Mouse (Mus musculus) lung, adult 18-20 months (tissue): Measurements from ENCODE around the gene Magi2.
"Not testable (repeated sequence)": the region's sequence is repeated elsewhere in the genome, so short reads cannot be mapped to it uniquely, and the experiment has no call there.

Experiments used
- DNase-seq, 2 experiments: peaks; one replicate each; pipeline ENCODE4 v3.0.0; 2022; ENCODE audit warnings: mixed read lengths in 2 of 2

Magi2 gene

DNA sequence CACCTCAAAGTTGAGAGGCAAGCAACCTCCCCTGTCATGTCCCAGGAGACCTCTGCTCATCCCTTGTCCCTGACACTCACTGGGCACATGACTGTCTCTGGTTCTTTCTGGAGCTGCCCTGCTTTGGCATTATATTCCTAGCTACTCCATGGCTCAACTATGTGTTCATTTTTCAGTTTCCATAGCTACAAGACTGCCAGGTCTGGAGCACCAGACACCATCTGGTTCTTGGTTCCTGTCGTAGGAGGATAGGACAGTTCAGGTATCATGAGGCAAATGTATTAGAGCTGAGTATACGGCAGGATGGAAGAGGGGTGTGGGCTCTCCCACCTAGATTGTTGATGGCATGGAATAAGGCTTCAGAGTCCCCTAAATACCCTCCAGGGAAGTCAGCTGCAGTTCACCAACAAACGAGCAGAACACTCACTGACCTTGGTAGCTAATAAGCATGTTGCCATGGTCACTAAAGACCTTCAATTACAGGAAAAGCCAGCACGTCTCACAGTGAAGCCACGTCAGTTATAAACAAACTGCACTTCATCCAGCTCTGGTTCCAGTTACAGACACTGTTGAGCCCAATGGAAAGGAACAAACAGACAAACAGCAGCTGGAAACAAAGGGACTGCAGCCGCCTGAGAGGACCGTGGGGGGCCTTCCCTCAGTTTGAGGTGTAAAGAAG is 1449.5 kb downstream of the Magi2 start:
- no peak for DNase-seq

GRCm38 (mm10) chr5:20677246-20677645 is 1450.4 kb downstream of the Magi2 start:
- no peak for DNase-seq

GRCm38 (mm10) chr5:20678573-20678972 is 1451.7 kb downstream of the Magi2 start:
- no peak for DNase-seq

DNA sequence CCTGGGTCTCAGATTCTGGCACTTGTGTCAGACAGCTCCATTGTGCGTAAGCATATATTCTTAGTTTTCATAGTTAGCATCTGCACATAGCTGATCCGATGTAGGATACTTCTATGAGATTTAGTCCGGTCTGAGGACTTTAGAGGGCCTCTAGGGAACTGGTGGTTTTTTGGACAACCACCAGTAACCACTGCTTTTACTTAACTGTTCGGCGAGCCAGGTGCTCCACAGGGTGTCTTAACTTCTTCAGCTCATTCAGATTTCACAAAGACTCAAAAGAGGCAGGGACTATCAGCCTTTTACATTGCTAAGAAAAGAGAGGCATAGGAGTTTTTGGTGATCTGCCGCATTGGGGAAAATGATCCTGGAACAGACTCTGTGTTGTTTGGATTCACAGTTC is 1453.1 kb downstream of the Magi2 start:
- DNase-seq: no peak

GRCm38 (mm10) chr5:20680833-20681530 is 1454.1 kb downstream of the Magi2 start:
- DNase-seq: peak in 1 of 2 experiments; percentile 9

DNA sequence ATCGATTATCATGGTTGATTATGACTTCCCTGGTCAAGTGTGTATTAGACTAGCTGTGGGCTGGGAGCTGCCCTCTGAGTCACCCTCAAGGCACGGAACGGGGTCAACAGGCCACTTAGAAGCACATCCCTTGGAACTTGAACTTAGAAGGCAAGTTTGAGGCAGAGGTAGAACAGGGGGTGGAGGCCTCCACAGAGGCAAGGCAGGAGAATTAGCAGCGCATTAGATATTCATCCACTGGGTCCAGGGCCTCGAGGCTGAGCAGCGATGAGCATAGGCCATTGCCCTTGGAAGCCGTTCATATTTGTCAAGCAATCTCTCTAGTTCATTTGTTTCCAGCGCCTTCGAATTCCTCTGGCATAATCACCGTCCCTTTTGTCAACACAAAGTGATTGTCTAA is 1454.8 kb downstream of the Magi2 start:
- no peak for DNase-seq

- DNase-seq: no peak
Observed at GRCm38 (mm10) chr5:20682208-20682607, 1455.4 kb downstream of the Magi2 start.

DNA sequence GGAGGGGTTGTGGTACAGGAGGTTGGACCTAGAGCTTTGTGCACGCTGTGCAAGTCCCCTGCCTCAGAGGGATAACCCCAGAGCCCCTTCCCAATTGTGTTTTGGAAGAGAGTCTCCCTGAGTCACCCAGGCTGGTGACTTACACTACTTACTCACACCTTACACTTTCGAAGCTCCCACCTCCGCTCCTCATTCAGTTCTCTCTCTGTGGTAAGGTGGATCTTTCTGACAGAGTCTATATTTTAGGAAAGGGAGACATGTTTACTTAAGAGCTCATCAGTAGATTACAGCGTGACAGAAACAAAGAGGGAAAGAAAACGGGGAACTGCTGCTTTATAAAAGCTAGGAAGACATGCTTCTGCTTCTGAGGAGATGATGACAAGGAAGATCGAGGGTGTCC is 1457.3 kb downstream of the Magi2 start:
- DNase-seq: no peak

DNA sequence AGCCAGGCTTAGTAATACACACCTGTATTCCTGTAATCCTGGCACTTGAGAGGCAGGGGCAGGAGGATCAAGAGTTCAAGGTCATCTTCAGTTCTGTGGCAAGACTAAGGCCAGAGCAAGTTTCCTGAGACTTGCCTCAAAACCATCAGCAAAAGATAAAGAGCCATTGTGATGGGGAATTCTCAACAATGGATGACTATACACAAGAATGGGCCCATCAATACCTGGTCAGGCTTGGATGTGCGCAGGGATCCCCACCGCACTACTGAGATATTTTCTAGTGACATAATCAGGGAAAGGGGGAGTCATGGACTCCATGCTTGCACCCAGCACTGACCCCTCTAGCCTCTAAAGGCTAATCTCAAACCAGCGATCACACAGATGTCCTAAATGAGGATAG is 1465.4 kb downstream of the Magi2 start:
- DNase-seq: no peak

- no peak for DNase-seq
Observed at GRCm38 (mm10) chr5:20699116-20699515, 1472.3 kb downstream of the Magi2 start.

GRCm38 (mm10) chr5:20701483-20702421 is 1474.9 kb downstream of the Magi2 start:
- peak; percentile 91 to 92 for DNase-seq

DNA sequence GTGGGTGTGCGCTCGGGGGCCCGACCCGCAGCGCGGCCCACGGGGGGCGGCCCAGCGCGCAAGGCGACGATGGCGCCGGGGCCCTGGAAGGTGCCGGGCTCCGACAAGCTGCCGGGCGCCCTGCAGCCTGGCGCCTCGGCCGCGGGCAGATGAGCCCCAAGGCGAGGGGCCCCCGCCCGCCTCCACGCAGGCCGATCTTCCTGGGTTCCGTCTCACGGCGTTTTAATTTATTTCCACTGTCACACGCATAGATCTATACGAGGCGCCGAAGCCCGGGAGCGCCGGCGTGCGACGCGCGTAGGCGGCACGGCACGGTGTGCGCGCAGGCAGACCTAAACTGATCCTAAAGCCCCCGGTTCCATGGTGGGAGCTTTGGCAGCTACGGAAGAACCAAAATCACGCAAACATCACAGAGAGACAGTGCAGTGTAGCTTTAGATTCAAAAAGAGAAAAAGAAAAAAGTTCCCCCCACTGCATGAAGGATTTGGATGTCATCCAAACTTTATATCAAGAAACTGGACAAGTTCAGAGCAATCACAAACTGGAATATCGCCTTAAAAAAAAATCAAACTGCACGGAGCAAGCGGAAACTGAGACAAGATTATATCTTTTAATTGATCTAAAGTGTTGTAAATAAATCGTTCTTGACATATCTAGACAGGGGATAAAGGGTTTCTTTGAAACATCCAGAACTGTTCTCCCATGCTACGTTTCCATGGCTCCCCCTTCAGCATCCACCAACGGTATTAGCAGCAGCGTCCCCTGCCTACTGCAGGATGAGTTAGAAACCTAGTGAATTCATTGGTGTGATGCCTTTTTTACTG is 1475.9 kb downstream of the Magi2 start:
- DNase-seq: peak; percentile 6 to 17

DNA sequence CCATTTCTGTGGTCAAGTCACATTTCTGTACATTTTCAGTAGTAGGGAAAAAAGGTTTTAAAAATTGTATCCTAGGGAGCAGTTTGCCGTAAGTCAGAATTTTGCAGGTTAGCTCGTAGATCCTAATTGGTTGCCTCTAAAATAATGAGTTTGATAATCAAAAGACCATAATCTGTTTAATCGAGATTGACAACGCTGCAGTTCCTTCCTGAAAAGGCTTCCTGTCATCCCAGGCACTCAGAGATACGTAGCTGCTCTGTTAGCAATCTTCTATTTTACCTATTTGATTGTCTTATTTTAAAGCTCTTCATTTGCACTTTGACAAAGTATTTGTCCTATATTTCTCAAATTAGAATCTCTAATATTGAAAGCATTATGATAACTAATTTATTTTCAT is 1476.5 kb downstream of the Magi2 start:
- DNase-seq: no peak

- DNase-seq: no peak
Observed at GRCm38 (mm10) chr5:20703971-20704575, 1477.2 kb downstream of the Magi2 start.

DNA sequence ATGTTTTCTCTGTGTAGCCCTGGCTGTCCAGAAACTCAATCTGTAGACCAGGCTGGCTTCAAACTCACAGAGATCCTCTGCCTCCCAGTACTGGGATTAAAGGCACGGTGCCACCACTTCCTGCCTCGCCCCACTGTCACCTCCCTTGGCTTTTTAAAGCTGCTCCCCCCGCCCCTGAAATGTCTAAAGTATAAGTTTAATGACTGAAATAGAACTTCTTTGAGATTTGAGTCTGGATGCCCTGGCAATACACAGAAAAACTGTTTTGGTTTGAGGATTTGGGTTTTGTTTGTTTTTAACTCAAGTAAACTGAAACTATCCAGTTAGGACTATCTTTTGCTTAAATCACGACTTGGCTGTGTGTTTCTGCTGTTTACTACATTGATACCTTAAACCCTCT is 1478.0 kb downstream of the Magi2 start:
- no peak for DNase-seq

DNA sequence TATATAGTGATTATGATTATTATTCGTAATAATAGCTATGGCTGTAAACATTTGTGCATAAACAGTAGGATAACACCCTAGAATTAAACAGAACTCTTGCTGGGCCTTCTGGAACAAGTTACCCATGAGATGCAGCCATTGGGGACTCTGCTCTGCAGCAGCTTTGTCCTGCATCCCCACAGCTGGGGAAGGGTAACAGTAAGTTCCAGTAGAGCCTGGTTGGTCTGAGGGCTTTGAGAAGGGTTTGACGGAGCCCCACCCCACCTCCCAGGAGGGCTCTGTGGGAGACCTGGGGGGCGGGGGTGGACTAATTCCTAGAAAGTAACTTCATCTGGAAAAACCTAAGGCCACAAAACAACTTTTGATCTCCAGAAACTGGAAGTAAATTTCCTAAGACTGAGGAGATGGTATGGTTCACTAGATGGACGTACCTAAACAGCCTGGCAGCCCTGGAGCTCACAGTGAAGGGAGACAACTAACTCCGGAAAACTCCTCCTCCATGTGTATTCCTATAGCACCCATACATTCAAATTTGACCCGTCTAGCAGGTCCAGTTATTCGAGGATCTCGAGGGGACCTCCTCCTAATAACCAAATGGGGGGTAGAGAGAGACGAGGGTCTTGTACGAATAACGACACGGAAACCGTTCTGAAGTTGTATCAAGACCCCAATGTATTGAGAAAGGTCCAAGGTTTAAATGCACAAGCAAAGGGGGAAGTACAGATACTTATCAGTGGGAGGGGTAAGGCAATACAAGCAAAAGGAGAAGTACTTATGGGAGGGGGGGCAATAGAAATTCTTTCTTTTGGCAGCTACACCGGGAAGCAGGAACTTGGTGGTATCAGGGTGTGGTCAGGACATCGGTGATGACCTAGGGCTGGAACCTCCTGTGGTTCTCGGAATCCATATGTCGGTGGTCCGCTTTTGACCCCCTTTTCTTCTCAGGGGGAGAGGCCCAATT is 1479.8 kb downstream of the Magi2 start:
- not testable (repeated sequence) for DNase-seq

GRCm38 (mm10) chr5:20710845-20711244 is 1484.0 kb downstream of the Magi2 start:
- not testable (repeated sequence) for DNase-seq

DNA sequence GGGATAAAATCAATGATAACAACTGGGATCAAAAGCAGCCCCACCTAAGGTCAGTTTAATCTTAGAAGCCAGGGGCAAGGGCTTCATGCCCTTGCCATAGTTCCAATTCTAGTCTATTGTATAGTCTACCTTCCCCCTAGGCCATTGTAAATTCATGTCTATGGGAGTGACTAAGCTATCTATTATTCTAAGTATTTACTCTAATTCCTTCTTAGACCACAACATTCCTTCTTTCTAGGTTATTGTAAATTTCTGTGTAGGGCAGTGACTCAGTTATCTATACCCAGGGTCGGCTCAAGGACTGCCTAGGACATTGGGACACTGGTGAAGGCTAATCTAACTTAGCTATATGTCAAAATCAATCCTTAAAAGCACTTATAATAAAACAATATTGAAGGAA is 1487.8 kb downstream of the Magi2 start:
- DNase-seq: not testable (repeated sequence)

DNA sequence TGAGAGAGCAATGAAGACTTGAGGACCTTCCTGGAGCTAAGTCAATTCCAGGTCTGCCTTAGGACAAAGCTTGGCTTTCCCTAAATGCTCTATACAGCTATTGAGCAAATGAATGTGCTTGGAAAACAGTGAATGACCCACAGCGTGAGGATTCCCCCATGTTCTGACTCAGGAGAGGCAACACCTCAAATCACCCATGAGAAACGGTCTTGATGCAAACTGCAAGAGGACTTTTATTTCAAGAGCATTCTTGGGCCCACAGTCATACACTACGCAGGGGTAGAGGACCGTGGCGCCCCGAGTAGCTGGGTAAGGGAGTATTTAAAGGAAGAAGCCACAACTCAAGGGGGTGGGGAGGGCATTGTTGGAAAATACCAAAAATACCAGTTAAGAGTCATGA is 1489.1 kb downstream of the Magi2 start:
- DNase-seq: not testable (repeated sequence)

GRCm38 (mm10) chr5:20720201-20720900 is 1493.5 kb downstream of the Magi2 start:
- peak; percentile 57 to 75 for DNase-seq
